Mouse (Mus musculus): Measurements from ENCODE around the gene Tcl1. TPM values are rescaled to one million over a fixed set of nuclear protein-coding genes. Genes with fewer than 3 reads are reported as not detected.
A peak's percentile ranks its signal among the peaks of the same experiment; 100 is the strongest.

The Tcl1 gene
- polyA plus RNA-seq (2012; rRNA removed) = not detected in 2 replicates
- not detected in 2 replicates for polyA plus RNA-seq (2014; fragmentation: Nextera tagmentation; extraction: Ambion mirVana)

- H3K36me3 ChIP-seq (replicated peaks; ENCODE audit: control insufficient read depth, insufficient read depth, low read depth) = no peaks in the 10 kb centered on the region
- ATAC-seq (ENCODE audit: insufficient read depth) (no peak), DNase-seq (ENCODE audit: low read depth in 3 of 3, low spot score in 3 of 3) (no peak)
- H3K4me3 ChIP-seq (ENCODE audit: insufficient read depth in 1 of 2, low read depth in 2 of 2, low read length in 2 of 2) = no peak within 1 kb of the TSS
- no peaks in the 10 kb centered on the region for H3K9me3 ChIP-seq (ENCODE audit: control insufficient read depth, low read length)
- H3K9ac ChIP-seq (replicated peaks) = no peak within 1 kb of the TSS
- no peak for TF ChIP-seq EP300 (IDR thresholded peaks at IDR 0.05; ENCODE audit: low read depth)
- no peak for TF ChIP-seq CTCF (IDR thresholded peaks at IDR 0.05; ENCODE audit: low read depth)
- H3K4me2 ChIP-seq (ENCODE audit: low read depth) = no peak within 1 kb of the TSS
- no peak within 1 kb of the TSS for H3K27ac ChIP-seq
- WGBS (ENCODE audit: insufficient replicate concordance) = 72% methylated on average over 22 of the region's 22 CpGs
- H3K4me1 ChIP-seq (replicated peaks; ENCODE audit: control insufficient read depth in 2 of 2, insufficient read depth in 2 of 2, low read length in 1 of 2) = no peaks in the 10 kb centered on the region
- H3K27me3 ChIP-seq (ENCODE audit: control insufficient read depth, insufficient read depth, low read length) = no peaks in the 10 kb centered on the region
Measured at GRCm38 (mm10) chr12:105222601-105223319, at the start of gene Tcl1. Gene Tcl1, minus strand, starts transcription at chr12:105222793.

GRCm38 (mm10) chr12:105271016-105271965 is 48.7 kb upstream of the Tcl1 start:
- ATAC-seq (ENCODE audit: insufficient read depth) (no peak), DNase-seq (ENCODE audit: low read depth in 3 of 3, low spot score in 3 of 3) (no peak)
- Histone ChIP-seq H3K36me3 (replicated peaks; ENCODE audit: control insufficient read depth, insufficient read depth, low read depth) (no peaks in the 10 kb centered on the region), H3K27me3 (ENCODE audit: control insufficient read depth, insufficient read depth, low read length) (no peaks in the 10 kb centered on the region), H3K27ac (no peak overlapping the region), H3K4me3 (ENCODE audit: insufficient read depth in 1 of 2, low read depth in 2 of 2, low read length in 2 of 2) (no peak overlapping the region), H3K9me3 (ENCODE audit: control insufficient read depth, low read length) (peaks cover 3% of the 10 kb centered on the region; the same call in 1 of the 2 replicates), H3K4me2 (ENCODE audit: low read depth) (no peak overlapping the region), H3K9ac (replicated peaks) (no peak overlapping the region), H3K4me1 (replicated peaks; ENCODE audit: control insufficient read depth in 2 of 2, insufficient read depth in 2 of 2, low read length in 1 of 2) (no peaks in the 10 kb centered on the region)
- no peak for TF ChIP-seq CTCF (IDR thresholded peaks at IDR 0.05; ENCODE audit: low read depth)
- TF ChIP-seq EP300 (IDR thresholded peaks at IDR 0.05; ENCODE audit: low read depth) = no peak
- WGBS (ENCODE audit: insufficient replicate concordance) = 50% methylated on average over 17 of the region's 17 CpGs

- Histone ChIP-seq H3K4me3 (ENCODE audit: insufficient read depth in 1 of 2, low read depth in 2 of 2, low read length in 2 of 2) (no peak overlapping the region), H3K9me3 (ENCODE audit: control insufficient read depth, low read length) (peaks cover 3% of the 10 kb centered on the region; the same call in 1 of the 2 replicates), H3K4me1 (replicated peaks; ENCODE audit: control insufficient read depth in 2 of 2, insufficient read depth in 2 of 2, low read length in 1 of 2) (no peaks in the 10 kb centered on the region), H3K27me3 (ENCODE audit: control insufficient read depth, insufficient read depth, low read length) (no peaks in the 10 kb centered on the region), H3K36me3 (replicated peaks; ENCODE audit: control insufficient read depth, insufficient read depth, low read depth) (no peaks in the 10 kb centered on the region), H3K27ac (no peak overlapping the region), H3K9ac (replicated peaks) (no peak overlapping the region), H3K4me2 (ENCODE audit: low read depth) (no peak overlapping the region)
- ATAC-seq (ENCODE audit: insufficient read depth) (no peak), DNase-seq (ENCODE audit: low read depth in 3 of 3, low spot score in 3 of 3) (no peak)
- 49% methylated on average over 5 of the region's 5 CpGs for WGBS (ENCODE audit: insufficient replicate concordance)
- TF ChIP-seq EP300 (IDR thresholded peaks at IDR 0.05; ENCODE audit: low read depth) = no peak
- no peak for TF ChIP-seq CTCF (IDR thresholded peaks at IDR 0.05; ENCODE audit: low read depth)
Measured at GRCm38 (mm10) chr12:105267076-105267475, 44.5 kb upstream of the Tcl1 start.

- DNase-seq (ENCODE audit: low read depth in 3 of 3, low spot score in 3 of 3) = peak in 1 of 3 experiments; percentile 3
- H3K27ac ChIP-seq = no peak overlapping the region
Measured at GRCm38 (mm10) chr12:105266096-105266495, 43.5 kb upstream of the Tcl1 start.

GRCm38 (mm10) chr12:105259221-105259620 is 36.6 kb upstream of the Tcl1 start:
- no peak for ATAC-seq (ENCODE audit: insufficient read depth)
- Histone ChIP-seq H3K4me1 (replicated peaks; ENCODE audit: control insufficient read depth in 2 of 2, insufficient read depth in 2 of 2, low read length in 1 of 2) (no peaks in the 10 kb centered on the region), H3K36me3 (replicated peaks; ENCODE audit: control insufficient read depth, insufficient read depth, low read depth) (no peaks in the 10 kb centered on the region), H3K27me3 (ENCODE audit: control insufficient read depth, insufficient read depth, low read length) (no peaks in the 10 kb centered on the region), H3K27ac (no peak overlapping the region), H3K9me3 (ENCODE audit: control insufficient read depth, low read length) (no peaks in the 10 kb centered on the region), H3K4me2 (ENCODE audit: low read depth) (no peak overlapping the region), H3K4me3 (ENCODE audit: insufficient read depth in 1 of 2, low read depth in 2 of 2, low read length in 2 of 2) (no peak overlapping the region), H3K9ac (replicated peaks) (no peak overlapping the region)
- DNase-seq (ENCODE audit: low read depth in 3 of 3, low spot score in 3 of 3) = no peak
- no peak for TF ChIP-seq CTCF (IDR thresholded peaks at IDR 0.05; ENCODE audit: low read depth)
- TF ChIP-seq EP300 (IDR thresholded peaks at IDR 0.05; ENCODE audit: low read depth) = no peak
- 22% methylated on average over 4 of the region's 4 CpGs for WGBS (ENCODE audit: insufficient replicate concordance)

More at GRCm38 (mm10) chr12:105266096-105266495, 43.5 kb upstream of the Tcl1 start:
- ATAC-seq (ENCODE audit: insufficient read depth) = no peak
- Histone ChIP-seq H3K27me3 (ENCODE audit: control insufficient read depth, insufficient read depth, low read length) (no peaks in the 10 kb centered on the region), H3K4me3 (ENCODE audit: insufficient read depth in 1 of 2, low read depth in 2 of 2, low read length in 2 of 2) (no peak overlapping the region), H3K9me3 (ENCODE audit: control insufficient read depth, low read length) (no peaks in the 10 kb centered on the region), H3K4me1 (replicated peaks; ENCODE audit: control insufficient read depth in 2 of 2, insufficient read depth in 2 of 2, low read length in 1 of 2) (no peaks in the 10 kb centered on the region), H3K36me3 (replicated peaks; ENCODE audit: control insufficient read depth, insufficient read depth, low read depth) (no peaks in the 10 kb centered on the region), H3K9ac (replicated peaks) (no peak overlapping the region), H3K4me2 (ENCODE audit: low read depth) (no peak overlapping the region)
- TF ChIP-seq EP300 (IDR thresholded peaks at IDR 0.05; ENCODE audit: low read depth) = no peak
- TF ChIP-seq CTCF (IDR thresholded peaks at IDR 0.05; ENCODE audit: low read depth) = no peak
- WGBS (ENCODE audit: insufficient replicate concordance) = 6% methylated on average over 3 of the region's 3 CpGs

Measured in liver, embryonic 14.5 days (tissue).